Mouse (Mus musculus) urinary bladder, adult 2 months (tissue): ENCODE data around the gene Lelp1. TPM values are rescaled to one million over a fixed set of nuclear protein-coding genes. Genes with fewer than 3 reads are reported as not detected.

Experiments used
- DNase-seq: peaks from one replicate; pipeline ENCODE4 v3.0.0; 2022; ENCODE audit warnings: low spot score
- polyA plus RNA-seq: library from polyadenylated mRNA; depleted of rRNA; stranded (reverse); fragments of >200 nt; gene quantifications from 2 replicates; pipeline ENCODE4 v1.2.3, GENCODE M21; 2012; rRNA removed

The Lelp1 gene
- not detected in 2 replicates for polyA plus RNA-seq

- no peak for DNase-seq
These were observed at the start of gene Lelp1 for GRCm38 (mm10) chr3:92142644-92143043. TSS of gene Lelp1 (minus strand) at chr3:92142744.

- no peak for DNase-seq
These were observed 34.3 kb upstream of the Lelp1 start for GRCm38 (mm10) chr3:92176880-92177279.

GRCm38 (mm10) chr3:92169847-92170246, 27.3 kb upstream of the Lelp1 start:
- no peak for DNase-seq

- DNase-seq: no peak
These were observed 10.8 kb upstream of the Lelp1 start for GRCm38 (mm10) chr3:92153322-92153721.

GRCm38 (mm10) chr3:92150631-92151277, 8.2 kb upstream of the Lelp1 start:
- DNase-seq: no peak

GRCm38 (mm10) chr3:92147913-92148312, 5.4 kb upstream of the Lelp1 start:
- no peak for DNase-seq

GRCm38 (mm10) chr3:92147420-92147819, 4.9 kb upstream of the Lelp1 start:
- DNase-seq: no peak

- DNase-seq: no peak
These were observed 18.7 kb downstream of the Lelp1 start, which contains the start of gene Prr9 for GRCm38 (mm10) chr3:92123847-92124246. TSS of gene Prr9 (minus strand) at chr3:92123947.

- no peak for DNase-seq
These were observed 21.6 kb downstream of the Lelp1 start for GRCm38 (mm10) chr3:92120902-92121301.

GRCm38 (mm10) chr3:92117930-92118329, 24.6 kb downstream of the Lelp1 start:
- DNase-seq: no peak

- DNase-seq: no peak
These were observed 31.0 kb downstream of the Lelp1 start for GRCm38 (mm10) chr3:92111526-92111925.

- no peak for DNase-seq
These were observed 31.8 kb downstream of the Lelp1 start for GRCm38 (mm10) chr3:92110790-92111189.

GRCm38 (mm10) chr3:92106582-92106981, 36.0 kb downstream of the Lelp1 start:
- DNase-seq: no peak

Other genes with a start within 250 kb of the Lelp1 start
- gene Pglyrp3, start 128.2 kb downstream of the Lelp1 start, polyA plus RNA-seq: not detected in 2 replicates
- 0.13 and 0.17 TPM in 2 replicates for gene Lor, start 59.6 kb downstream of the Lelp1 start, polyA plus RNA-seq
- gene Prr9, start 18.8 kb downstream of the Lelp1 start, polyA plus RNA-seq: not detected in 2 replicates
- gene Sprr2a1, start 73.1 kb upstream of the Lelp1 start, polyA plus RNA-seq: 200 and 292 TPM in 2 replicates
- gene Sprr2a2, start 73.2 kb upstream of the Lelp1 start, polyA plus RNA-seq: 14,912 and 26,019 TPM in 2 replicates
- 820 and 1,217 TPM in 2 replicates for gene Sprr2a3, start 142.7 kb upstream of the Lelp1 start, polyA plus RNA-seq
- 0.19 TPM in 1 of 2 replicates, not detected in the other for gene Sprr2b, start 173.9 kb upstream of the Lelp1 start, polyA plus RNA-seq
- gene Sprr2d, start 196.4 kb upstream of the Lelp1 start, polyA plus RNA-seq: not detected in 2 replicates
- gene Sprr2e, start 209.4 kb upstream of the Lelp1 start, polyA plus RNA-seq: not detected in 2 replicates
- gene Sprr2f, start 222.4 kb upstream of the Lelp1 start, polyA plus RNA-seq: 2.6 and 2.8 TPM in 2 replicates
- not detected in 2 replicates for gene Sprr2h, start 242.9 kb upstream of the Lelp1 start, polyA plus RNA-seq